Mouse (Mus musculus): Measurements from ENCODE around the gene Fhad1. TPM values are rescaled to one million over a fixed set of nuclear protein-coding genes. Genes with fewer than 3 reads are reported as not detected.

Fhad1 gene
- polyA plus RNA-seq, 1 experiment, result 0.28 TPM

- H3K27ac ChIP-seq (ENCODE audit: insufficient read depth, low read depth, low read length), result no peak overlapping the region
- TF ChIP-seq CTCF (conservative IDR thresholded peaks at IDR 0.05; ENCODE audit: insufficient read depth, insufficient read length, low read depth, low read length) (no peak), POLR2A (IDR thresholded peaks at IDR 0.05; ENCODE audit: low read depth, low read length) (no peak)
Measured at GRCm38 (mm10) chr4:141863726-141864280, 151.1 kb downstream of the Fhad1 start.

GRCm38 (mm10) chr4:141862867-141863266, 152.0 kb downstream of the Fhad1 start:
- Histone ChIP-seq H3K27ac (ENCODE audit: insufficient read depth, low read depth, low read length) (no peak overlapping the region), H3K36me3 (ENCODE audit: control insufficient read depth, insufficient read depth, low read length) (no peaks in the 10 kb centered on the region), H3K4me3 (ENCODE audit: insufficient read depth, low read depth, low read length) (no peak overlapping the region), H3K4me1 (ENCODE audit: control insufficient read depth, insufficient read depth, low read length) (peaks cover 10% of the 10 kb centered on the region; the same call in 1 of the 2 replicates), H3K27me3 (replicated peaks; ENCODE audit: control insufficient read depth, insufficient read depth, low read length) (no peaks in the 10 kb centered on the region)
- no peak for TF ChIP-seq POLR2A (IDR thresholded peaks at IDR 0.05; ENCODE audit: low read depth, low read length)
- TF ChIP-seq CTCF (conservative IDR thresholded peaks at IDR 0.05; ENCODE audit: insufficient read depth, insufficient read length, low read depth, low read length), result no peak
- 80% methylated on average over 5 of the region's 5 CpGs for WGBS
- DNase-seq, result no peak

More at GRCm38 (mm10) chr4:141863726-141864280, 151.1 kb downstream of the Fhad1 start:
- Histone ChIP-seq H3K4me3 (ENCODE audit: insufficient read depth, low read depth, low read length) (no peak overlapping the region), H3K36me3 (ENCODE audit: control insufficient read depth, insufficient read depth, low read length) (no peaks in the 10 kb centered on the region), H3K27me3 (replicated peaks; ENCODE audit: control insufficient read depth, insufficient read depth, low read length) (no peaks in the 10 kb centered on the region), H3K4me1 (ENCODE audit: control insufficient read depth, insufficient read depth, low read length) (peaks cover 10% of the 10 kb centered on the region; the same call in 1 of the 2 replicates)
- DNase-seq, result no peak
- 87% methylated on average over 7 of the region's 7 CpGs for WGBS

GRCm38 (mm10) chr4:141861591-141862295, 153.1 kb downstream of the Fhad1 start:
- no peak overlapping the region for H3K4me3 ChIP-seq (ENCODE audit: insufficient read depth, low read depth, low read length)
- peak; percentile 9 for DNase-seq
- TF ChIP-seq CTCF (conservative IDR thresholded peaks at IDR 0.05; ENCODE audit: insufficient read depth, insufficient read length, low read depth, low read length) (no peak), POLR2A (IDR thresholded peaks at IDR 0.05; ENCODE audit: low read depth, low read length) (no peak)
- H3K27ac ChIP-seq (ENCODE audit: insufficient read depth, low read depth, low read length), result no peak overlapping the region
- H3K4me1 ChIP-seq (ENCODE audit: control insufficient read depth, insufficient read depth, low read length), result peaks cover 2% of the 10 kb centered on the region; the same call in 1 of the 2 replicates
- 88% methylated on average over 17 of the region's 17 CpGs for WGBS
- H3K36me3 ChIP-seq (ENCODE audit: control insufficient read depth, insufficient read depth, low read length), result no peaks in the 10 kb centered on the region
- H3K27me3 ChIP-seq (replicated peaks; ENCODE audit: control insufficient read depth, insufficient read depth, low read length), result no peaks in the 10 kb centered on the region

GRCm38 (mm10) chr4:141860246-141860841, 154.5 kb downstream of the Fhad1 start:
- Histone ChIP-seq H3K27ac (ENCODE audit: insufficient read depth, low read depth, low read length) (no peak overlapping the region), H3K4me3 (ENCODE audit: insufficient read depth, low read depth, low read length) (no peak overlapping the region), H3K27me3 (replicated peaks; ENCODE audit: control insufficient read depth, insufficient read depth, low read length) (no peaks in the 10 kb centered on the region), H3K36me3 (ENCODE audit: control insufficient read depth, insufficient read depth, low read length) (no peaks in the 10 kb centered on the region), H3K4me1 (ENCODE audit: control insufficient read depth, insufficient read depth, low read length) (no peaks in the 10 kb centered on the region; the same call in 1 of the 2 replicates)
- WGBS, result 76% methylated on average over 19 of the region's 19 CpGs
- peak; percentile 19 for DNase-seq
- TF ChIP-seq POLR2A (IDR thresholded peaks at IDR 0.05; ENCODE audit: low read depth, low read length), result no peak
- no peak for TF ChIP-seq CTCF (conservative IDR thresholded peaks at IDR 0.05; ENCODE audit: insufficient read depth, insufficient read length, low read depth, low read length)

GRCm38 (mm10) chr4:141859351-141859750, 155.5 kb downstream of the Fhad1 start:
- DNase-seq, result no peak
- Histone ChIP-seq H3K4me1 (ENCODE audit: control insufficient read depth, insufficient read depth, low read length) (no peaks in the 10 kb centered on the region; the same call in 1 of the 2 replicates), H3K27ac (ENCODE audit: insufficient read depth, low read depth, low read length) (no peak overlapping the region), H3K27me3 (replicated peaks; ENCODE audit: control insufficient read depth, insufficient read depth, low read length) (no peaks in the 10 kb centered on the region), H3K4me3 (ENCODE audit: insufficient read depth, low read depth, low read length) (no peak overlapping the region), H3K36me3 (ENCODE audit: control insufficient read depth, insufficient read depth, low read length) (no peaks in the 10 kb centered on the region)
- WGBS, result 94% methylated on average over 14 of the region's 14 CpGs
- TF ChIP-seq POLR2A (IDR thresholded peaks at IDR 0.05; ENCODE audit: low read depth, low read length) (no peak), CTCF (conservative IDR thresholded peaks at IDR 0.05; ENCODE audit: insufficient read depth, insufficient read length, low read depth, low read length) (no peak)

GRCm38 (mm10) chr4:141858501-141858900, 156.4 kb downstream of the Fhad1 start:
- peak; percentile 34 for DNase-seq
- no peak for TF ChIP-seq POLR2A (IDR thresholded peaks at IDR 0.05; ENCODE audit: low read depth, low read length)
- no peak for TF ChIP-seq CTCF (conservative IDR thresholded peaks at IDR 0.05; ENCODE audit: insufficient read depth, insufficient read length, low read depth, low read length)
- no peak overlapping the region for H3K27ac ChIP-seq (ENCODE audit: insufficient read depth, low read depth, low read length)
- no peaks in the 10 kb centered on the region for H3K36me3 ChIP-seq (ENCODE audit: control insufficient read depth, insufficient read depth, low read length)
- H3K4me3 ChIP-seq (ENCODE audit: insufficient read depth, low read depth, low read length), result no peak overlapping the region
- H3K4me1 ChIP-seq (ENCODE audit: control insufficient read depth, insufficient read depth, low read length), result no peaks in the 10 kb centered on the region; the same call in 1 of the 2 replicates
- no peaks in the 10 kb centered on the region for H3K27me3 ChIP-seq (replicated peaks; ENCODE audit: control insufficient read depth, insufficient read depth, low read length)
- WGBS, result 77% methylated on average over 20 of the region's 20 CpGs

- Histone ChIP-seq H3K27ac (ENCODE audit: insufficient read depth, low read depth, low read length) (no peak overlapping the region), H3K27me3 (replicated peaks; ENCODE audit: control insufficient read depth, insufficient read depth, low read length) (no peaks in the 10 kb centered on the region), H3K4me3 (ENCODE audit: insufficient read depth, low read depth, low read length) (no peak overlapping the region), H3K36me3 (ENCODE audit: control insufficient read depth, insufficient read depth, low read length) (no peaks in the 10 kb centered on the region), H3K4me1 (ENCODE audit: control insufficient read depth, insufficient read depth, low read length) (no peaks in the 10 kb centered on the region)
- peak; percentile 84 for DNase-seq
- 14% methylated on average over 10 of the region's 10 CpGs for WGBS
- TF ChIP-seq POLR2A (IDR thresholded peaks at IDR 0.05; ENCODE audit: low read depth, low read length) (no peak), CTCF (conservative IDR thresholded peaks at IDR 0.05; ENCODE audit: insufficient read depth, insufficient read length, low read depth, low read length) (peak; percentile 94)
Measured at GRCm38 (mm10) chr4:141857422-141857930, 157.4 kb downstream of the Fhad1 start.

Data from kidney, adult 2 months (tissue).